Mouse (Mus musculus) stomach, postnatal 0 days (tissue): ENCODE data around the gene Lins1.

ENCODE experiments used
- CTCF ChIP-seq: IDR thresholded peaks from 2 replicates; pipeline ENCODE4 v1.5.1; 2016; ENCODE audit warnings: antibody characterized with exemption, low read depth, mild to moderate bottlenecking, moderate library complexity
- EP300 ChIP-seq: optimal IDR thresholded peaks from 2 replicates; pipeline ENCODE3; 2016; ENCODE audit warnings: antibody characterized with exemption

GRCm38 (mm10) chr7:66689294-66689619 is 432 bp upstream of the Lins1 start, which contains the start of gene Asb7:
- TF ChIP-seq CTCF, result no peak
- no peak for TF ChIP-seq EP300
